In the genomic region with DNA sequence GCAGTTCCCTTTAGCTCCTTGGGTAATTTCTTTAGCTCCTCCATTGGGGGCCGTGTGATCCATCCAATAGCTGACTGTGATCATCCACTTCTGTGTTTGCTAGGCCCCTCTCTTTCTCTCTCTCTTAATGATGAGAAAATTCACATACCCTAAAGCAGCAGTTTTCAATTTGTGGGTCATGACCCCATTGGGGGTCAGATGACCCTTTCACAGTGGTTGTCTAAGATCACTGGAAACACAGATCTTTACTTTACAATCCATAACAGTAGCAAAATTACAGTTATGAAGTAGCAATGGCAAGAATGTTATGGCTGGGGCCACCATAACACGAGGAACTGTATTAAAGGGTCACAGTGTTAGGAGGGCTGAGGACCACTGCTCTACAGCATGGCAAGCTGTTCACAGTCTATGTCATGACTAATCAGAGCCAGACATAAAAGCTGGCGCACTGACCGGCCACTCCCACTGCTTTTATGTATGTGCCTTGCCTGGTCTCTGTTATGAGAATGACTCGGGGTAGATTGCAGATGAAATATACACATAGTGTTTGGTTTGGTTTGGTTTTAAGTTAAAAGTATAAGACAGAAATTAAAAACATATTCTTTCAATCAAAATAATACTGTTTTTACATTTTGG, we compare ENCODE assay signal across 25 mouse cellular contexts. TPM values are rescaled to one million over a fixed set of nuclear protein-coding genes. Genes with fewer than 3 reads are reported as not detected.
DNase-seq lines count a peak whose midpoint lies in the region; ATAC-seq and TF ChIP-seq lines count a peak whose summit lies in the region.
"Had no signal": no experiment of that assay in that cellular context is flagged by ENCODE, and none has a peak within 500 bp of the region (broad histone marks: within the 10 kb centered on the region; RNA-seq: fewer than 3 reads in every experiment).

No protein-coding gene starts in this region.

- no peak for TF ChIP-seq RAD21 in MEL (IDR thresholded peaks at IDR 0.05; ENCODE audit: low read depth, low read length)

- DNase-seq in hindbrain, embryonic 10.5 days (ENCODE audit: low spot score), result peak; percentile 48
- no peak for DNase-seq in hindbrain, postnatal 0 days (ENCODE audit: low spot score)
- peak; percentile 82 for DNase-seq in MEL (ENCODE audit: low read depth, low spot score)
- DNase-seq in embryonic facial prominence, embryonic 11.5 days (ENCODE audit: low spot score), result peak; percentile 49
- DNase-seq in liver, embryonic 14.5 days (ENCODE audit: low read depth in 3 of 3, low spot score in 3 of 3), result no peak
- no peak for DNase-seq in left cerebral cortex, adult 9 months (ENCODE audit: low spot score in 2 of 2)
- DNase-seq in urinary bladder, postnatal 36 days (ENCODE audit: low spot score in 2 of 2), result no peak
- DNase-seq: adrenal gland, postnatal 10 days; cerebellum, adult 8-10 months; cerebellum, postnatal 36 days; gastrocnemius, postnatal 10 days; heart, postnatal 14 days; kidney, adult 18-20 months; layer of hippocampus, adult 9-11 months; thymus, postnatal 25 days had no signal

- H3K79me2 ChIP-seq in MEL (ENCODE audit: control insufficient read depth, insufficient read depth, low read length, poor library complexity), result no peaks in the 10 kb centered on the region; the same call in 1 of the 2 replicates

- H3K4me2 ChIP-seq in hindbrain, postnatal 0 days (ENCODE audit: low read depth, low read length), result no peak overlapping the region
- no peak overlapping the region for H3K4me2 ChIP-seq in embryonic facial prominence, embryonic 11.5 days (ENCODE audit: low read depth, low read length)
- H3K4me2 ChIP-seq in liver, embryonic 14.5 days (ENCODE audit: low read depth), result no peak overlapping the region
- no peak overlapping the region for H3K4me2 ChIP-seq in hindbrain, embryonic 16.5 days (ENCODE audit: low read length)
- H3K4me2 ChIP-seq: embryonic facial prominence, embryonic 13.5 days; heart, embryonic 12.5 days; hindbrain, embryonic 12.5 days; limb, embryonic 12.5 days; midbrain, embryonic 13.5 days; neural tube, embryonic 13.5 days had no signal

- no peak for TF ChIP-seq POLR2A in MEL (IDR thresholded peaks at IDR 0.05; ENCODE audit: control insufficient read depth in 1 of 2, insufficient read depth in 1 of 2, low read depth in 1 of 2, low read length in 2 of 2, poor library complexity in 1 of 2)

- peaks cover 6% of the 10 kb centered on the region for H3K4me1 ChIP-seq in hindbrain, embryonic 10.5 days (replicated peaks)
- no peaks in the 10 kb centered on the region for H3K4me1 ChIP-seq in hindbrain, postnatal 0 days (ENCODE audit: insufficient read depth, low read length)
- H3K4me1 ChIP-seq in MEL (ENCODE audit: control insufficient read depth in 1 of 2, insufficient read depth in 2 of 2, low read length in 2 of 2), result peaks cover 22 to 37% of the 10 kb centered on the region in 2 experiments
- H3K4me1 ChIP-seq in embryonic facial prominence, embryonic 11.5 days (ENCODE audit: control insufficient read depth, insufficient read depth, low read length), result no peaks in the 10 kb centered on the region
- peaks cover 21 to 41% of the 10 kb centered on the region in 2 experiments for H3K4me1 ChIP-seq in liver, embryonic 14.5 days (replicated peaks; ENCODE audit: control insufficient read depth in 2 of 2, insufficient read depth in 2 of 2, low read length in 1 of 2)
- H3K4me1 ChIP-seq in hindbrain, embryonic 16.5 days (ENCODE audit: control insufficient read depth, insufficient read depth, low read depth, low read length), result no peaks in the 10 kb centered on the region
- H3K4me1 ChIP-seq: heart, embryonic 12.5 days; hindbrain, embryonic 12.5 days; midbrain, embryonic 13.5 days; neural tube, embryonic 13.5 days had no signal

- TF ChIP-seq CTCF in hindbrain, postnatal 0 days (IDR thresholded peaks at IDR 0.05; ENCODE audit: low read depth), result no peak
- TF ChIP-seq CTCF in MEL (IDR thresholded peaks at IDR 0.05 in 2 of 3, conservative IDR thresholded peaks at IDR 0.05 in 1 of 3; ENCODE audit: control insufficient read depth in 1 of 3, insufficient read depth in 1 of 3, low read depth in 2 of 3, low read length in 3 of 3, poor library complexity in 1 of 3, severe bottlenecking in 1 of 3), result no peak
- TF ChIP-seq CTCF in liver, embryonic 14.5 days (IDR thresholded peaks at IDR 0.05; ENCODE audit: low read depth), result no peak

- no peaks in the 10 kb centered on the region for H3K9me3 ChIP-seq in hindbrain, embryonic 10.5 days
- no peaks in the 10 kb centered on the region for H3K9me3 ChIP-seq in hindbrain, postnatal 0 days (ENCODE audit: low read length)
- no peaks in the 10 kb centered on the region for H3K9me3 ChIP-seq in MEL (replicated peaks; ENCODE audit: insufficient read depth, low read length)
- H3K9me3 ChIP-seq in embryonic facial prominence, embryonic 11.5 days (replicated peaks; ENCODE audit: control insufficient read depth, low read length), result no peaks in the 10 kb centered on the region
- no peaks in the 10 kb centered on the region for H3K9me3 ChIP-seq in liver, embryonic 14.5 days (ENCODE audit: control insufficient read depth, low read length)
- H3K9me3 ChIP-seq in hindbrain, embryonic 16.5 days (ENCODE audit: control insufficient read depth, low read length), result no peaks in the 10 kb centered on the region
- H3K9me3 ChIP-seq: embryonic facial prominence, embryonic 13.5 days; heart, embryonic 12.5 days; hindbrain, embryonic 12.5 days; limb, embryonic 12.5 days; midbrain, embryonic 13.5 days; neural tube, embryonic 13.5 days had no signal

- H3K9ac ChIP-seq in hindbrain, postnatal 0 days (replicated peaks; ENCODE audit: low read length), result no peak overlapping the region
- H3K9ac ChIP-seq in MEL (ENCODE audit: control insufficient read depth, low read depth, low read length, poor library complexity, severe bottlenecking), result peak overlapping the region; percentile 71
- H3K9ac ChIP-seq in embryonic facial prominence, embryonic 11.5 days (replicated peaks; ENCODE audit: low read length), result no peak overlapping the region
- no peak overlapping the region for H3K9ac ChIP-seq in liver, embryonic 14.5 days (replicated peaks)
- H3K9ac ChIP-seq in hindbrain, embryonic 16.5 days (ENCODE audit: low read depth, low read length), result no peak overlapping the region
- H3K9ac ChIP-seq: embryonic facial prominence, embryonic 13.5 days; heart, embryonic 12.5 days; hindbrain, embryonic 12.5 days; limb, embryonic 12.5 days; midbrain, embryonic 13.5 days; neural tube, embryonic 13.5 days had no signal

- no peaks in the 10 kb centered on the region for H3K27me3 ChIP-seq in hindbrain, embryonic 10.5 days (ENCODE audit: insufficient read depth, poor library complexity, severe bottlenecking)
- H3K27me3 ChIP-seq in hindbrain, postnatal 0 days (ENCODE audit: insufficient read depth, low read length), result no peaks in the 10 kb centered on the region
- H3K27me3 ChIP-seq in MEL (ENCODE audit: control insufficient read depth in 1 of 2, insufficient read depth in 2 of 2, low read length in 2 of 2), result no peaks in the 10 kb centered on the region
- no peaks in the 10 kb centered on the region for H3K27me3 ChIP-seq in embryonic facial prominence, embryonic 11.5 days (ENCODE audit: control insufficient read depth, insufficient read depth, low read length)
- H3K27me3 ChIP-seq in liver, embryonic 14.5 days (ENCODE audit: control insufficient read depth, insufficient read depth, low read length), result no peaks in the 10 kb centered on the region
- H3K27me3 ChIP-seq in hindbrain, embryonic 16.5 days (replicated peaks; ENCODE audit: control insufficient read depth, insufficient read depth, low read length), result no peaks in the 10 kb centered on the region
- H3K27me3 ChIP-seq: embryonic facial prominence, embryonic 13.5 days; heart, embryonic 12.5 days; hindbrain, embryonic 12.5 days; limb, embryonic 12.5 days; midbrain, embryonic 13.5 days; neural tube, embryonic 13.5 days had no signal

- no peaks in the 10 kb centered on the region for H3K36me3 ChIP-seq in hindbrain, embryonic 10.5 days
- H3K36me3 ChIP-seq in hindbrain, postnatal 0 days (ENCODE audit: insufficient read depth, low read length), result no peaks in the 10 kb centered on the region
- peaks cover 0 to 37% of the 10 kb centered on the region in 2 experiments; a peak in 2 of 4 replicates for H3K36me3 ChIP-seq in MEL (ENCODE audit: control insufficient read depth in 1 of 2, insufficient read depth in 2 of 2, low read length in 2 of 2)
- H3K36me3 ChIP-seq in embryonic facial prominence, embryonic 11.5 days (replicated peaks; ENCODE audit: control insufficient read depth, insufficient read depth, low read depth, low read length), result no peaks in the 10 kb centered on the region
- no peaks in the 10 kb centered on the region for H3K36me3 ChIP-seq in liver, embryonic 14.5 days (replicated peaks; ENCODE audit: control insufficient read depth, insufficient read depth, low read depth)
- H3K36me3 ChIP-seq in hindbrain, embryonic 16.5 days (ENCODE audit: control insufficient read depth, insufficient read depth, low read length), result no peaks in the 10 kb centered on the region
- H3K36me3 ChIP-seq: embryonic facial prominence, embryonic 13.5 days; heart, embryonic 12.5 days; hindbrain, embryonic 12.5 days; limb, embryonic 12.5 days; midbrain, embryonic 13.5 days; neural tube, embryonic 13.5 days had no signal

- no peak overlapping the region for H3K4me3 ChIP-seq in hindbrain, embryonic 10.5 days
- no peak overlapping the region for H3K4me3 ChIP-seq in hindbrain, postnatal 0 days (ENCODE audit: low read length)
- H3K4me3 ChIP-seq in MEL (ENCODE audit: control insufficient read depth in 1 of 2, insufficient read depth in 1 of 2, low read depth in 2 of 2, low read length in 2 of 2), result no peak overlapping the region; a peak in 1 of 4 replicates
- no peak overlapping the region for H3K4me3 ChIP-seq in embryonic facial prominence, embryonic 11.5 days (ENCODE audit: low read depth, low read length)
- H3K4me3 ChIP-seq in liver, embryonic 14.5 days (ENCODE audit: insufficient read depth in 1 of 2, low read depth in 2 of 2, low read length in 2 of 2), result no peak overlapping the region
- no peak overlapping the region for H3K4me3 ChIP-seq in hindbrain, embryonic 16.5 days (ENCODE audit: low read length)
- H3K4me3 ChIP-seq: embryonic facial prominence, embryonic 13.5 days; heart, embryonic 12.5 days; hindbrain, embryonic 12.5 days; limb, embryonic 12.5 days; midbrain, embryonic 13.5 days; neural tube, embryonic 13.5 days had no signal

- H3K27ac ChIP-seq in hindbrain, embryonic 10.5 days, result no peak overlapping the region
- H3K27ac ChIP-seq in hindbrain, postnatal 0 days, result no peak overlapping the region
- H3K27ac ChIP-seq in MEL (ENCODE audit: control insufficient read depth, low read depth, low read length), result peak overlapping the region; percentile 88
- no peak overlapping the region for H3K27ac ChIP-seq in embryonic facial prominence, embryonic 11.5 days (replicated peaks; ENCODE audit: low read depth, low read length)
- no peak overlapping the region for H3K27ac ChIP-seq in liver, embryonic 14.5 days
- H3K27ac ChIP-seq in hindbrain, embryonic 16.5 days (ENCODE audit: low read depth, low read length), result no peak overlapping the region
- H3K27ac ChIP-seq: embryonic facial prominence, embryonic 13.5 days; hindbrain, embryonic 12.5 days; limb, embryonic 12.5 days; midbrain, embryonic 13.5 days; neural tube, embryonic 13.5 days had no signal

- 62% methylated on average over 5 of the region's 5 CpGs for WGBS in hindbrain, embryonic 10.5 days
- 85% methylated on average over 5 of the region's 5 CpGs for WGBS in hindbrain, postnatal 0 days
- 18% methylated on average over 5 of the region's 5 CpGs for WGBS in embryonic facial prominence, embryonic 11.5 days
- WGBS in liver, embryonic 14.5 days (ENCODE audit: insufficient replicate concordance), result 69% methylated on average over 5 of the region's 5 CpGs
- WGBS in hindbrain, embryonic 16.5 days, result 79% methylated on average over 5 of the region's 5 CpGs

- peak in 1 of 2 experiments; percentile 23; a peak in 1 of 4 replicates for TF ChIP-seq EP300 in MEL (IDR thresholded peaks at IDR 0.05; ENCODE audit: low read depth in 1 of 2, low read length in 2 of 2)
- no peak for TF ChIP-seq EP300 in liver, embryonic 14.5 days (IDR thresholded peaks at IDR 0.05; ENCODE audit: low read depth)

- ATAC-seq in hindbrain, postnatal 0 days, result no peak
- no peak for ATAC-seq in embryonic facial prominence, embryonic 11.5 days (replicated peaks; ENCODE audit: insufficient number of reproducible peaks, low FRiP score, low TSS enrichment, low read depth)
- ATAC-seq in liver, embryonic 14.5 days (ENCODE audit: insufficient read depth), result 0 out of 2 replicates have a peak, but pooled peaks have one; percentile 31
- no peak for ATAC-seq in hindbrain, embryonic 16.5 days
- ATAC-seq: forebrain, embryonic 14.5 days; inflammation-experienced regulatory T-cells, adult 6 months; lung, postnatal 0 days; midbrain, embryonic 13.5 days had no signal

RNA-seq across cellular contexts. Expression of a gene that starts 13.0 kb away (rescaled TPM):
- polyA plus RNA-seq in hindbrain, embryonic 10.5 days (2016; fragmentation: Nextera tagmentation; extraction: Ambion mirVana), result 198 and 220 TPM in 2 replicates
- total RNA-seq in hindbrain, postnatal 0 days (2014; rRNA removed), result 35.0 and 50.7 TPM in 2 replicates
- 158 and 171 TPM in 2 replicates for polyA plus RNA-seq in hindbrain, postnatal 0 days (2015; fragmentation: Nextera tagmentation; extraction: Ambion mirVana)
- total RNA-seq in MEL (2012; rRNA removed), result 326 and 387 TPM in 2 replicates
- polyA plus RNA-seq in MEL (2012; ENCODE audit: insufficient read depth in 1 of 2, insufficient read length in 2 of 2, low read depth in 1 of 2, low replicate concordance in 2 of 2, missing spikeins in 1 of 2), result 1,000 to 10,000 TPM in 1 of 2 experiments, 100 to 1,000 TPM in 1; 921 to 2,567 TPM
- 243 and 272 TPM in 2 replicates for polyA plus RNA-seq in embryonic facial prominence, embryonic 11.5 days (2014; fragmentation: Nextera tagmentation; extraction: Ambion mirVana)
- 95.7 and 181 TPM in 2 replicates for polyA plus RNA-seq in liver, embryonic 14.5 days (2012; rRNA removed)
- 176 and 195 TPM in 2 replicates for polyA plus RNA-seq in liver, embryonic 14.5 days (2014; fragmentation: Nextera tagmentation; extraction: Ambion mirVana)
- polyA plus RNA-seq in hindbrain, embryonic 16.5 days (2015; fragmentation: Nextera tagmentation; extraction: Ambion mirVana), result 138 and 152 TPM in 2 replicates

Comparison
In these comparisons a context has a peak if more than half of its experiments do, and no peak if none do; other contexts are left out.
1. DNase-seq: peak in hindbrain, embryonic 10.5 days (single experiment), MEL (single experiment) and embryonic facial prominence, embryonic 11.5 days (single experiment); none in hindbrain, postnatal 0 days (single experiment), liver, embryonic 14.5 days (0 of 3), left cerebral cortex, adult 9 months (0 of 2) and urinary bladder, postnatal 36 days (0 of 2).